Mouse (Mus musculus) cortical plate, adult 2 months (tissue): ENCODE measurements around the gene Nrxn2.

Experiments used
- CTCF ChIP-seq: fragments of 200-500 bp; IDR thresholded peaks from 2 replicates; pipeline ENCODE4 v1.5.1; 2011; ENCODE audit warnings: mild to moderate bottlenecking, control low read depth, low read length; ENCODE audit not compliant: insufficient read depth; ENCODE audit errors: extremely low read depth
- POLR2A ChIP-seq: fragments of 200-500 bp; IDR thresholded peaks from 2 replicates; pipeline ENCODE4 v1.6.1; 2011; ENCODE audit warnings: mild to moderate bottlenecking, low read length, control low read depth; ENCODE audit not compliant: insufficient read depth; ENCODE audit errors: extremely low read depth

DNA sequence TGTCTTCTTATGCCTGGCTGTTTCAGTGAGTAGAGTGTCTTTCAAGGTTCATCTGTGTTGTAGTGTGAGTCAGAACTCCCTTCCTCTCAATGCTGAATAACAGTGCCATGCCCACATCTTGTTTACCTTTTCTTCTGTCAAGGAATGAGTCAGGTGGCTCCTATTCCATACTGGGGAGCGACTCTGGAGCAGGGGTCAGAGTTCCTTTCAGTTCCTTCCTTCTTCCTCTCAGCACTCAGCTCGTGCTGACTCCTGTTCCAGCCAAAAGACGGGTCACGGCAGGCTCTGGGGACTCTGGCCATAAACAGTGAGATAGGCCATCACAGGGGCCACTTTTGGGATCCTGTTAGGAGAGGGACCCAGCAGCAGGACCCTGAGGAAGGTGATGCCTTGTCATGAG is 58.5 kb downstream of the Nrxn2 start:
- no peak for TF ChIP-seq CTCF
- no peak for TF ChIP-seq POLR2A
